Comparison of ENCODE assay signal across 30 mouse cellular contexts in genomic region chr17:20993716-20994115, GRCm38 (mm10). TPM values are rescaled to one million over a fixed set of nuclear protein-coding genes. Genes with fewer than 3 reads are reported as not detected.
A peak's percentile ranks its signal among the peaks of the same experiment; 100 is the strongest.
DNase-seq lines count a peak whose midpoint lies in the region; ATAC-seq lines count a peak whose summit lies in the region.
"Had no signal": no experiment of that assay in that cellular context is flagged by ENCODE, and none has a peak within 500 bp of the region (broad histone marks: within the 10 kb centered on the region; RNA-seq: fewer than 3 reads in every experiment).

No protein-coding gene starts in this region.

- ATAC-seq in frontal cortex, adult (ENCODE audit: low TSS enrichment) = peak; percentile 98
- ATAC-seq: activated CD4-positive, CD25-positive, alpha-beta regulatory T cell, adult 4 months; forebrain, embryonic 13.5 days; forebrain, embryonic 16.5 days had no signal

- 84% methylated on average over 2 of the region's 2 CpGs for WGBS in hindbrain, embryonic 10.5 days

- H3K4me3 ChIP-seq in hindbrain, embryonic 10.5 days = no peak overlapping the region
- H3K4me3 ChIP-seq: forebrain, embryonic 10.5 days; forebrain, embryonic 13.5 days; gastrocnemius, adult 2 months; heart, embryonic 12.5 days; heart, embryonic 15.5 days; hindbrain, embryonic 12.5 days; hindbrain, embryonic 15.5 days had no signal

- DNase-seq in frontal cortex, postnatal 10 days (ENCODE audit: low spot score in 2 of 2) = no peak
- DNase-seq in left cerebral cortex, adult 18-20 months (ENCODE audit: low spot score in 2 of 2) = peak; percentile 6 to 18
- DNase-seq in left cerebral cortex, postnatal 4 days = no peak
- DNase-seq in right cerebral cortex, adult 18-20 months = peak; percentile 18
- DNase-seq in right cerebral cortex, postnatal 4 days = no peak
- peak; percentile 69 for DNase-seq in brain, adult 2 months (ENCODE audit: low read depth, low spot score)
- DNase-seq in hindbrain, embryonic 10.5 days (ENCODE audit: low spot score) = no peak
- DNase-seq: adrenal gland, adult 8-10 months; adrenal gland, postnatal 25 days; cerebellum, adult 18-20 months; cerebellum, adult 9-10 months; cerebellum, postnatal 14 days; gastrocnemius, adult 2 months; gastrocnemius, postnatal 14 days; heart, adult 18-20 months; heart, postnatal 10 days; heart, postnatal 36 days had no signal

- intact Hi-C loops in left cerebral cortex, postnatal 4 days (cut with DNase I) = no loop called here

- H3K27me3 ChIP-seq in hindbrain, embryonic 10.5 days (ENCODE audit: insufficient read depth, poor library complexity, severe bottlenecking) = no peaks in the 10 kb centered on the region
- H3K27me3 ChIP-seq: forebrain, embryonic 13.5 days; heart, embryonic 12.5 days; heart, embryonic 15.5 days; hindbrain, embryonic 12.5 days; hindbrain, embryonic 15.5 days had no signal

- H3K4me1 ChIP-seq in hindbrain, embryonic 10.5 days (replicated peaks) = no peaks in the 10 kb centered on the region
- H3K4me1 ChIP-seq: forebrain, embryonic 10.5 days; forebrain, embryonic 13.5 days; heart, embryonic 12.5 days; heart, embryonic 15.5 days; hindbrain, embryonic 12.5 days; hindbrain, embryonic 15.5 days had no signal

- H3K36me3 ChIP-seq in hindbrain, embryonic 10.5 days = no peaks in the 10 kb centered on the region
- H3K36me3 ChIP-seq: forebrain, embryonic 10.5 days; heart, embryonic 12.5 days; heart, embryonic 15.5 days; hindbrain, embryonic 12.5 days; hindbrain, embryonic 15.5 days had no signal

- no peak overlapping the region for H3K27ac ChIP-seq in hindbrain, embryonic 10.5 days
- H3K27ac ChIP-seq: forebrain, embryonic 10.5 days; forebrain, embryonic 13.5 days; gastrocnemius, adult 2 months; heart, embryonic 15.5 days; hindbrain, embryonic 12.5 days; hindbrain, embryonic 15.5 days had no signal

- H3K9me3 ChIP-seq in hindbrain, embryonic 10.5 days = no peaks in the 10 kb centered on the region
- H3K9me3 ChIP-seq: forebrain, embryonic 10.5 days; forebrain, embryonic 13.5 days; heart, embryonic 12.5 days; heart, embryonic 15.5 days; hindbrain, embryonic 12.5 days; hindbrain, embryonic 15.5 days had no signal

RNA-seq across cellular contexts. Expression of gene Vmn1r233, which starts 2.5 kb away (rescaled TPM):
- not detected for total RNA-seq in left cerebral cortex, adult 18-20 months (2021)
- not detected for total RNA-seq in left cerebral cortex, postnatal 4 days (2021)
- polyA plus RNA-seq in hindbrain, embryonic 10.5 days (2016; fragmentation: Nextera tagmentation; extraction: Ambion mirVana) = not detected in 2 replicates
- total RNA-seq: adrenal gland, postnatal 25 days; ES-E14; gastrocnemius, adult 2 months; gastrocnemius, postnatal 14 days; gastrocnemius, postnatal 4 days; heart, adult 18-20 months; heart, postnatal 10 days; heart, postnatal 36 days had no signal
- polyA plus RNA-seq: activated CD4-positive, CD25-positive, alpha-beta regulatory T cell, adult 4 months; embryonic facial prominence, embryonic 11.5 days; embryonic facial prominence, embryonic 14.5 days; forebrain, embryonic 10.5 days; forebrain, embryonic 13.5 days; forebrain, embryonic 16.5 days; heart, embryonic 12.5 days; heart, embryonic 15.5 days; hindbrain, embryonic 12.5 days; hindbrain, embryonic 15.5 days had no signal

RNA-seq across cellular contexts. Expression of gene Zfp160, which starts 15.0 kb away (rescaled TPM):
- 10 to 100 TPM; 17.0 to 18.5 TPM for total RNA-seq in left cerebral cortex, adult 18-20 months (2021)
- 10 to 100 TPM; 29.4 to 30.8 TPM for total RNA-seq in left cerebral cortex, postnatal 4 days (2021)
- polyA plus RNA-seq in hindbrain, embryonic 10.5 days (2016; fragmentation: Nextera tagmentation; extraction: Ambion mirVana) = 12.0 and 16.3 TPM in 2 replicates

RNA-seq across cellular contexts. Expression of gene Ppp2r1a, which starts 48.6 kb away (rescaled TPM):
- total RNA-seq in left cerebral cortex, adult 18-20 months (2021) = 100 to 1,000 TPM; 549 to 588 TPM
- total RNA-seq in left cerebral cortex, postnatal 4 days (2021) = 100 to 1,000 TPM; 630 to 657 TPM
- 507 and 597 TPM in 2 replicates for polyA plus RNA-seq in hindbrain, embryonic 10.5 days (2016; fragmentation: Nextera tagmentation; extraction: Ambion mirVana)

Comparison
In these comparisons a context has a peak if more than half of its experiments do, and no peak if none do; other contexts are left out.
1. DNase-seq: peak in left cerebral cortex, adult 18-20 months (2 of 2), right cerebral cortex, adult 18-20 months (single experiment) and brain, adult 2 months (single experiment); none in frontal cortex, postnatal 10 days (0 of 2), left cerebral cortex, postnatal 4 days (single experiment), right cerebral cortex, postnatal 4 days (single experiment) and hindbrain, embryonic 10.5 days (single experiment).